Mouse (Mus musculus): ENCODE data around the gene Tex19.2. TPM values are rescaled to one million over a fixed set of nuclear protein-coding genes. Genes with fewer than 3 reads are reported as not detected.
A peak's percentile ranks its signal among the peaks of the same experiment; 100 is the strongest.

The Tex19.2 gene
- polyA plus RNA-seq (2014; fragmentation: Nextera tagmentation; extraction: Ambion mirVana) = not detected in 2 replicates

DNA sequence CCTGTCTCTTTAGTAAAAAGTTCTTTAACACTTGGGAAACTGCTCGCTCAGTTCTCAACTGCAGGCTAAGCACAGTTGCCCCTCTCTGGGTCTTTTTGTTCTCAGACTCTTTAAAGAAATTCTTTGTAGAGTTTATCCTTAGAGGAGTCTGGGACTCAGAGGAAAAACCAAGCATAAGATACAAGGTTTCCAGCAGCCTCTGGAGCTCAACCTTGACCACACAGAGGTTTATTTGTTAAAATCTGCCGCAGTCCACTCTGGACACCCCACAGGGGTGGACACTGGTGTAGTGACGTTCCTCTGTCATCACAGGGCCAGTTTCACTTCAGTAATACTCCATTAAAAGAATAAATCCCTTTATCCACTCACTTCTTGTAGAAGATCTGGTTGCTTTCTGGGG lies at the start of gene Tex19.2:
Gene Tex19.2, minus strand, starts transcription at position 101 of the 400 bp plus-strand sequence.
- H3K9me3 ChIP-seq (ENCODE audit: control insufficient read depth, low read length) = no peaks in the 10 kb centered on the region
- no peak for DNase-seq
- no peak within 1 kb of the TSS for H3K9ac ChIP-seq (replicated peaks; ENCODE audit: low read length)
- no peaks in the 10 kb centered on the region for H3K4me1 ChIP-seq (ENCODE audit: control insufficient read depth, insufficient read depth, low read length)
- H3K27ac ChIP-seq (replicated peaks; ENCODE audit: low read depth, low read length) = no peak within 1 kb of the TSS
- no peak for ATAC-seq (ENCODE audit: low FRiP score, low TSS enrichment)
- H3K27me3 ChIP-seq (ENCODE audit: control insufficient read depth, insufficient read depth, low read length) = no peaks in the 10 kb centered on the region
- no peak within 1 kb of the TSS for H3K4me3 ChIP-seq (replicated peaks; ENCODE audit: low read depth, low read length)
- WGBS = 68% methylated on average over 3 of the region's 3 CpGs
- no peaks in the 10 kb centered on the region for H3K36me3 ChIP-seq (ENCODE audit: control insufficient read depth, insufficient read depth, low read length)
- H3K4me2 ChIP-seq (ENCODE audit: low read length) = no peak within 1 kb of the TSS

DNA sequence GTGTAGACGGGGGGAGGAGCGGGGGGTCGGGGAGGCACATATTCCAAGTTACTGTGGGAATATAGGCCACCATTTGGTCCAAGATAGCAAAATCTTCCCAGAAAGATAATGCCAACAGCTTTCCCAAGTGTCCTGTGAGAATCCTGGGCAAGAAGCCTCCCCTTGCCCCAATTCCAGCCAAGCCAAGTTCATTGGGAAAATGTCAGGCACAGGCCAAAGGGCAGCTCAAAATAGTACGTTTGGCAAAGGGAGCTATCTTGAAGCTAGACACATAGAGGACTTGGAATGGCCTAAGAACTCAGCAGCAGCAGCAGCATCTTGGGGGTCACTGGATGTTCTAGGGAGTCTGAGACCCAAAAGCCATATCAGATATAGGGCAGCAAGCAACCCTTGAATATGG lies 45.3 kb upstream of the Tex19.2 start:
- DNase-seq = no peak
- ATAC-seq (ENCODE audit: low FRiP score, low TSS enrichment) = no peak
- Histone ChIP-seq H3K36me3 (ENCODE audit: control insufficient read depth, insufficient read depth, low read length) (no peaks in the 10 kb centered on the region), H3K9me3 (ENCODE audit: control insufficient read depth, low read length) (no peaks in the 10 kb centered on the region), H3K27me3 (ENCODE audit: control insufficient read depth, insufficient read depth, low read length) (no peaks in the 10 kb centered on the region; the same call in 1 of the 2 replicates), H3K4me1 (ENCODE audit: control insufficient read depth, insufficient read depth, low read length) (no peaks in the 10 kb centered on the region), H3K27ac (replicated peaks; ENCODE audit: low read depth, low read length) (no peak overlapping the region), H3K4me3 (replicated peaks; ENCODE audit: low read depth, low read length) (no peak overlapping the region), H3K9ac (replicated peaks; ENCODE audit: low read length) (no peak overlapping the region), H3K4me2 (ENCODE audit: low read length) (no peak overlapping the region)
- WGBS = 84% methylated on average over 4 of the region's 4 CpGs

- H3K9ac ChIP-seq (replicated peaks; ENCODE audit: low read length) = no peak overlapping the region
- peaks cover 21% of the 10 kb centered on the region for H3K27me3 ChIP-seq (ENCODE audit: control insufficient read depth, insufficient read depth, low read length)
- ATAC-seq (ENCODE audit: low FRiP score, low TSS enrichment) (no peak), DNase-seq (no peak)
- WGBS = 95% methylated on average over 26 of the region's 26 CpGs
- H3K4me2 ChIP-seq (ENCODE audit: low read length) = no peak overlapping the region
- H3K9me3 ChIP-seq (ENCODE audit: control insufficient read depth, low read length) = no peaks in the 10 kb centered on the region
- peaks cover 5% of the 10 kb centered on the region for H3K4me1 ChIP-seq (ENCODE audit: control insufficient read depth, insufficient read depth, low read length)
- no peak overlapping the region for H3K27ac ChIP-seq (replicated peaks; ENCODE audit: low read depth, low read length)
- H3K4me3 ChIP-seq (replicated peaks; ENCODE audit: low read depth, low read length) = no peak overlapping the region
- no peaks in the 10 kb centered on the region for H3K36me3 ChIP-seq (ENCODE audit: control insufficient read depth, insufficient read depth, low read length)
These were observed 42.3 kb upstream of the Tex19.2 start for GRCm38 (mm10) chr11:121160636-121161346.

GRCm38 (mm10) chr11:121159971-121160370 lies 41.5 kb upstream of the Tex19.2 start, which contains the start of gene Uts2r:
Uts2r (plus strand) TSS chr11:121160271.
- no peaks in the 10 kb centered on the region for H3K36me3 ChIP-seq (ENCODE audit: control insufficient read depth, insufficient read depth, low read length)
- H3K4me2 ChIP-seq (ENCODE audit: low read length) = no peak within 1 kb of the TSS
- ATAC-seq (ENCODE audit: low FRiP score, low TSS enrichment) (no peak), DNase-seq (no peak)
- H3K27me3 ChIP-seq (ENCODE audit: control insufficient read depth, insufficient read depth, low read length) = peaks cover 27% of the 10 kb centered on the region
- no peak within 1 kb of the TSS for H3K27ac ChIP-seq (replicated peaks; ENCODE audit: low read depth, low read length)
- H3K4me3 ChIP-seq (replicated peaks; ENCODE audit: low read depth, low read length) = no peak within 1 kb of the TSS
- H3K9ac ChIP-seq (replicated peaks; ENCODE audit: low read length) = no peak within 1 kb of the TSS
- peaks cover 5% of the 10 kb centered on the region for H3K4me1 ChIP-seq (ENCODE audit: control insufficient read depth, insufficient read depth, low read length)
- WGBS = 89% methylated on average over 5 of the region's 5 CpGs
- H3K9me3 ChIP-seq (ENCODE audit: control insufficient read depth, low read length) = no peaks in the 10 kb centered on the region

DNA sequence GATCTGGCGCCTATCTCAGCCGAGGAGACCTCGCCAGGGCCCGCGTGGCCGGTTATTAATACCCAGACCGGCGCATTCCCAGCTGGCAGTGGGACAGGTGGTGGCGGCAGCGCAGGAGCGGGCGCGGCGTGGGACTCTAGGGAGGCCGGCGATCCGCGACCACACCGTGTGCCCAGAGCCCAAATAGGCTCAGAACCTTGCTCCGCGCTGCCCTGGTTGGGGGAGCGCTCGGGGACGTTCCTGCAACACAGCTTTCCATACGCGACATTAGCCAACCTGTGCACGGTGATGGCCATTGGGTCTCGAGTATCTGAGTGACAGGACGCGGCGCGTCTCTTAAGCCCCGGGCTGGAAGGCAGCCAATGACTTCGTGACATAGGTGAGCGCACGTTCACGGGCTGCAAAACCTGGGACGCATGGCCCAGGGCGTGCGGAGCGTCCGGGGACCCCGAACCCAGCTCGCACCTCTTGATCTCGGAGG lies 38.0 kb upstream of the Tex19.2 start:
- H3K27me3 ChIP-seq (ENCODE audit: control insufficient read depth, insufficient read depth, low read length) = peaks cover 27% of the 10 kb centered on the region
- peak overlapping the region; percentile 40 for H3K4me3 ChIP-seq (replicated peaks; ENCODE audit: low read depth, low read length)
- WGBS = under 1% methylated on average over 45 of the region's 45 CpGs
- ATAC-seq (ENCODE audit: low FRiP score, low TSS enrichment) = no peak
- H3K4me1 ChIP-seq (ENCODE audit: control insufficient read depth, insufficient read depth, low read length) = peaks cover 15% of the 10 kb centered on the region
- peak; percentile 75 for DNase-seq
- H3K4me2 ChIP-seq (ENCODE audit: low read length) = peak overlapping the region; percentile 61
- H3K27ac ChIP-seq (replicated peaks; ENCODE audit: low read depth, low read length) = no peak overlapping the region
- H3K36me3 ChIP-seq (ENCODE audit: control insufficient read depth, insufficient read depth, low read length) = no peaks in the 10 kb centered on the region
- no peaks in the 10 kb centered on the region for H3K9me3 ChIP-seq (ENCODE audit: control insufficient read depth, low read length)
- peak overlapping the region; percentile 51 for H3K9ac ChIP-seq (replicated peaks; ENCODE audit: low read length)

GRCm38 (mm10) chr11:121154203-121154602 lies 35.7 kb upstream of the Tex19.2 start:
- Histone ChIP-seq H3K4me2 (ENCODE audit: low read length) (no peak overlapping the region), H3K27me3 (ENCODE audit: control insufficient read depth, insufficient read depth, low read length) (peaks cover 27% of the 10 kb centered on the region), H3K36me3 (ENCODE audit: control insufficient read depth, insufficient read depth, low read length) (no peaks in the 10 kb centered on the region), H3K9ac (replicated peaks; ENCODE audit: low read length) (no peak overlapping the region), H3K9me3 (ENCODE audit: control insufficient read depth, low read length) (no peaks in the 10 kb centered on the region), H3K4me3 (replicated peaks; ENCODE audit: low read depth, low read length) (no peak overlapping the region), H3K4me1 (ENCODE audit: control insufficient read depth, insufficient read depth, low read length) (peaks cover 15% of the 10 kb centered on the region), H3K27ac (replicated peaks; ENCODE audit: low read depth, low read length) (no peak overlapping the region)
- ATAC-seq (ENCODE audit: low FRiP score, low TSS enrichment) (no peak), DNase-seq (peak; percentile 38)
- WGBS = 12% methylated on average over 4 of the region's 4 CpGs

GRCm38 (mm10) chr11:121148193-121148592 lies 29.7 kb upstream of the Tex19.2 start:
- no peak overlapping the region for H3K9ac ChIP-seq (replicated peaks; ENCODE audit: low read length)
- DNase-seq (no peak), ATAC-seq (ENCODE audit: low FRiP score, low TSS enrichment) (no peak)
- H3K27me3 ChIP-seq (ENCODE audit: control insufficient read depth, insufficient read depth, low read length) = no peaks in the 10 kb centered on the region
- no peaks in the 10 kb centered on the region for H3K9me3 ChIP-seq (ENCODE audit: control insufficient read depth, low read length)
- no peak overlapping the region for H3K4me3 ChIP-seq (replicated peaks; ENCODE audit: low read depth, low read length)
- H3K4me1 ChIP-seq (ENCODE audit: control insufficient read depth, insufficient read depth, low read length) = no peaks in the 10 kb centered on the region
- H3K4me2 ChIP-seq (ENCODE audit: low read length) = no peak overlapping the region
- no peak overlapping the region for H3K27ac ChIP-seq (replicated peaks; ENCODE audit: low read depth, low read length)
- H3K36me3 ChIP-seq (ENCODE audit: control insufficient read depth, insufficient read depth, low read length) = no peaks in the 10 kb centered on the region
- WGBS = 86% methylated on average over 3 of the region's 3 CpGs

GRCm38 (mm10) chr11:121145865-121146264 lies 27.4 kb upstream of the Tex19.2 start, which contains the start of gene Tex19.1:
Tex19.1 (plus strand) TSS chr11:121146143.
- H3K4me2 ChIP-seq (ENCODE audit: low read length) = no peak within 1 kb of the TSS
- no peak for ATAC-seq (ENCODE audit: low FRiP score, low TSS enrichment)
- no peaks in the 10 kb centered on the region for H3K9me3 ChIP-seq (ENCODE audit: control insufficient read depth, low read length)
- 93% methylated on average over 22 of the region's 22 CpGs for WGBS
- H3K27me3 ChIP-seq (ENCODE audit: control insufficient read depth, insufficient read depth, low read length) = no peaks in the 10 kb centered on the region
- no peak within 1 kb of the TSS for H3K27ac ChIP-seq (replicated peaks; ENCODE audit: low read depth, low read length)
- no peak within 1 kb of the TSS for H3K9ac ChIP-seq (replicated peaks; ENCODE audit: low read length)
- DNase-seq = no peak
- no peaks in the 10 kb centered on the region for H3K36me3 ChIP-seq (ENCODE audit: control insufficient read depth, insufficient read depth, low read length)
- H3K4me3 ChIP-seq (replicated peaks; ENCODE audit: low read depth, low read length) = no peak within 1 kb of the TSS
- H3K4me1 ChIP-seq (ENCODE audit: control insufficient read depth, insufficient read depth, low read length) = no peaks in the 10 kb centered on the region
